Mouse (Mus musculus): ENCODE measurements around the gene Gabrp.

- TF ChIP-seq POLR2A (IDR thresholded peaks at IDR 0.05; ENCODE audit: extremely low read depth, insufficient read depth, low read length) = no peak
- TF ChIP-seq CTCF (IDR thresholded peaks at IDR 0.05; ENCODE audit: extremely low read depth, insufficient read depth, low read length) = 0 out of 2 replicates have a peak, but pooled peaks have one; percentile 2
Measured at GRCm38 (mm10) chr11:33574944-33575343, 3.8 kb downstream of the Gabrp start.
